Mouse (Mus musculus) lung, embryonic 14.5 days (tissue): ENCODE results near the gene Nf1. TPM values are rescaled to one million over a fixed set of nuclear protein-coding genes. Genes with fewer than 3 reads are reported as not detected.

Source experiments
- ATAC-seq: fragments of 200-750 bp; cut with Nextera tagmentation; 2 replicates; pipeline ENCODE4 v1.8.0; 2017; ENCODE audit warnings: mild to moderate bottlenecking, moderate TSS enrichment, moderate library complexity; ENCODE audit not compliant: insufficient read depth
- DNase-seq: peaks from one replicate; pipeline ENCODE4 v3.0.0-alpha.2; 2015
- H3K27ac ChIP-seq: fragments of 300-500 bp; sonication (generic); 2 replicates; pipeline ENCODE4 v1.5.1; 2014; ENCODE audit warnings: low read depth, mild to moderate bottlenecking, moderate library complexity
- H3K27me3 ChIP-seq: fragments of 300-500 bp; sonication (generic); 2 replicates; pipeline ENCODE4 v1.6.1; 2014; ENCODE audit warnings: low read length, control low read depth; ENCODE audit not compliant: insufficient read depth
- H3K36me3 ChIP-seq: fragments of 300-500 bp; sonication (generic); 2 replicates; pipeline ENCODE4 v1.6.1; 2014; ENCODE audit warnings: control low read depth; ENCODE audit not compliant: insufficient read depth
- H3K4me1 ChIP-seq: fragments of 300-500 bp; sonication (generic); 2 replicates; pipeline ENCODE4 v1.6.1; 2014; ENCODE audit warnings: antibody characterized with exemption, control low read depth; ENCODE audit not compliant: insufficient read depth
- H3K4me2 ChIP-seq: fragments of 300-500 bp; sonication (generic); 2 replicates; pipeline ENCODE4 v1.6.1; 2014; ENCODE audit warnings: mild to moderate bottlenecking
- H3K4me3 ChIP-seq: fragments of 300-500 bp; sonication (generic); 2 replicates; pipeline ENCODE4 v1.5.1; 2014; ENCODE audit warnings: low read depth, low read length
- H3K9ac ChIP-seq: fragments of 300-500 bp; sonication (generic); 2 replicates; pipeline ENCODE4 v1.6.1; 2014
- H3K9me3 ChIP-seq: fragments of 300-500 bp; sonication (generic); 2 replicates; pipeline ENCODE4 v1.6.1; 2016; ENCODE audit warnings: low read depth, low read length, control low read depth
- CTCF ChIP-seq: IDR thresholded peaks from 2 replicates; pipeline ENCODE4 v1.5.1; 2016; ENCODE audit warnings: antibody characterized with exemption, low read depth
- WGBS: fragments of 180-500 bp; shearing (Covaris S2); extraction: QIAGEN DNeasy Blood & Tissue Kit; methylation state at CpG from one replicate; pipeline ENCODE4 v1.1.7; 2014; 5-methylcytosine and 5-hydroxymethylcytosine counted together
- polyA plus RNA-seq: library from polyadenylated mRNA; unstranded; fragments of >200 nt; fragmentation: Nextera tagmentation; extraction: Ambion mirVana; gene quantifications from 2 replicates; pipeline ENCODE4 v1.2.1, GENCODE M21; 2014

Nf1 gene
- polyA plus RNA-seq, 1 experiment from 2014 or later = 12.6 TPM

DNA sequence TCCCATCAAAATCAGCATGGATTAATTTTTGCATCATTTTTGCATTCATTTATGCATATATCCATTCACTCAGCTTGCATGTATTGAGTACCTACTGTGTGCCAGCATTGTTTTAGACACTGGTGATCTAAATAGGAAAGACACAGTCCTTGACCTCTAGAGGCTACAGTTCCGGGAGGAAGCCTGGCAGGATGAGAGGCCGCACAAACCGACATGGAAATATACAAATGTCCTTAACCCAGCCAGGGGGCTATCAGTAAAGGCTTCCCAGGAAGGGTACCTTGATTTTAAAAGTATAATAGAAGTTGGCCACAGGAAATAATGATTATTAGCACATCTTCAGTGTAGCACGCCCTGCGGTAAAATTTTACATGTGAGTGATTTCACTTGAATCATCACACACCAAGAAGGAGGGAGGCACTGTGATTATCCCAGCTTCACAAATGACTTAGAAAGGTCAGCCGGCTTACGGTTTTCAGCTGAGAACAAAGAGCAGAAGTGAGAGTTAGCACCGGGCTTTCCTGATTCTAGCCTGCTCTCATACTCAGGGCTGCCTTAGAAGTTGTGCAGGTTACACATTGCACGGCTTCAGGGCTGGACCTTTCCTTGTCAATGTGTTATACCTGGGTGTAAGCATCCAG lies 31.8 kb upstream of the Nf1 start:
- no peak overlapping the region for H3K4me3 ChIP-seq
- TF ChIP-seq CTCF = no peak
- no peaks in the 10 kb centered on the region for H3K36me3 ChIP-seq
- peak overlapping the region; percentile 8; the same call in 1 of the 2 replicates for H3K4me2 ChIP-seq
- peak overlapping the region; percentile 92 for H3K27ac ChIP-seq
- no peak overlapping the region for H3K9ac ChIP-seq
- H3K9me3 ChIP-seq = no peaks in the 10 kb centered on the region
- DNase-seq = peak; percentile 45
- no peaks in the 10 kb centered on the region for H3K27me3 ChIP-seq
- ATAC-seq = no peak
- peaks cover 15% of the 10 kb centered on the region for H3K4me1 ChIP-seq
- 39% methylated on average over 9 of the region's 9 CpGs for WGBS

DNA sequence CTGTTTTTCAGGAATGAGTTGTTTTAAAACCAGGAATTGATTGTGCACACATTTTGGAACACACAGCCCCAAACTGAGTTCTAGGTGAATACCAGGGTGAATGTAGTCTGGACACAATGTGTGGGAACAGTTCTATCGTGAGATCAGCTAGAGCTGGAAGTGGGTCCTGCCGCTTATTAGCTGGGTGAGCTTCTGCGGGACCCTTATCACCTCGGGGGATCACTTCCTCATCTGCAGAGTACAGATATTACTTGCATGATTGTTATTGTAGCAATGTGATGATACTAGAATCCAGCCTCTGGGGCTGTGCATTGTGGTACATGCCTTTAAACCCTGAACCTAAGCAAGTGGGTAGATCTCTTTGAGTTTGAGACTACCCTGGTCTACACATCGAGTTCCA lies 29.0 kb upstream of the Nf1 start:
- H3K9me3 ChIP-seq = no peaks in the 10 kb centered on the region
- no peak overlapping the region for H3K27ac ChIP-seq
- H3K4me3 ChIP-seq = no peak overlapping the region
- TF ChIP-seq CTCF = no peak
- peaks cover 15% of the 10 kb centered on the region for H3K4me1 ChIP-seq
- DNase-seq (no peak), ATAC-seq (no peak)
- H3K9ac ChIP-seq = no peak overlapping the region
- WGBS = 72% methylated on average over 5 of the region's 5 CpGs
- H3K36me3 ChIP-seq = no peaks in the 10 kb centered on the region
- H3K4me2 ChIP-seq = no peak overlapping the region
- no peaks in the 10 kb centered on the region for H3K27me3 ChIP-seq

DNA sequence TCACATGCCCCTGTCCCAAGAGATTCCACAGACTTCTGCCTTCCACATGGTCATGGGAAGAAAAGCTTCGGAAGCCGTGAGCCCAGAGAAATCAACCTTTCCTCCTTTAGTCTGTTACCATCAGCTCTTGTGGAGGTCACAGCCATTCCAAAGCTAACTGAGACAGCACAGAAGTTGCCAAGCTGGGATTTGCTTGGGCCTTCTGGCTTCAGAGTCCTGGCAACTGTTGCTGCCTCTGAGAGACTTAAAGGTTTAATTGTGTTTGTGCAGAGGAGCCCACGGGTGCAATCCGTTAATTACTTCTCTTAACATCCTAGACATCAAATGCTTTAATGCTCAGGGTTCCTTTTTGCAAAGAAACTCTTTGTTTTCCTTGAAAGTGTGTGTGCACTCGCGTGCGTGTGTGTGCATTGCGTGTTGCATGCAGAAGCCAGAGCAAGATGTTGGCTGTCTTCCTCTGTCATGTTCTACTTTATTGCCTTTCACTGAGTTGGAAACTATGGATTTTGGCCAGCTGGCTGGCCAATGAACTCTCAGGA lies 22.6 kb upstream of the Nf1 start:
- 88% methylated on average over 8 of the region's 8 CpGs for WGBS
- DNase-seq (no peak), ATAC-seq (no peak)
- H3K27ac ChIP-seq = no peak overlapping the region
- H3K27me3 ChIP-seq = no peaks in the 10 kb centered on the region
- no peak overlapping the region for H3K9ac ChIP-seq
- no peak overlapping the region for H3K4me2 ChIP-seq
- no peaks in the 10 kb centered on the region for H3K36me3 ChIP-seq
- H3K4me1 ChIP-seq = no peaks in the 10 kb centered on the region
- no peaks in the 10 kb centered on the region for H3K9me3 ChIP-seq
- H3K4me3 ChIP-seq = no peak overlapping the region
- no peak for TF ChIP-seq CTCF

DNA sequence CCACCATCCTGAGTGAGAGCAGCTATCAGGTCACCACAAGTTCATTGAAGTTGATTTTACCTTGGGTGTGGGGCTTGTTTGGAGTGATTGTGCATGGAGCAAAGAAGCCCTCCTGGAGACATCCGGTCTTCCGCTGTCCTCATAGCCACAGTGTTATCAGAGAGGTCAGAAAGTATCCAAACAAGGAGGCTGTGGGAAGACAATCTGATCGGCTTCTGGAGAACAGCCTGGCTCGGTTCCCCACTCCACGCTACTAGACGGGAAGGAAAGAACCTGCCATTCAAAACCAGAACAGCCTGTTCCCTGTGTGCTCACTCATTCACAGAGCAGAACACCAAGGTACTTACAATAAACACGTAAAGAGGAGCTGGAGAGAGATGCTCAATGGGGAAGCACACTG lies 19.7 kb upstream of the Nf1 start:
- Histone ChIP-seq H3K27ac (no peak overlapping the region), H3K9ac (no peak overlapping the region), H3K36me3 (no peaks in the 10 kb centered on the region), H3K9me3 (no peaks in the 10 kb centered on the region), H3K4me3 (no peak overlapping the region), H3K4me1 (no peaks in the 10 kb centered on the region), H3K27me3 (no peaks in the 10 kb centered on the region), H3K4me2 (no peak overlapping the region)
- TF ChIP-seq CTCF = no peak
- ATAC-seq = no peak
- DNase-seq = no peak
- 17% methylated on average over 7 of the region's 7 CpGs for WGBS

DNA sequence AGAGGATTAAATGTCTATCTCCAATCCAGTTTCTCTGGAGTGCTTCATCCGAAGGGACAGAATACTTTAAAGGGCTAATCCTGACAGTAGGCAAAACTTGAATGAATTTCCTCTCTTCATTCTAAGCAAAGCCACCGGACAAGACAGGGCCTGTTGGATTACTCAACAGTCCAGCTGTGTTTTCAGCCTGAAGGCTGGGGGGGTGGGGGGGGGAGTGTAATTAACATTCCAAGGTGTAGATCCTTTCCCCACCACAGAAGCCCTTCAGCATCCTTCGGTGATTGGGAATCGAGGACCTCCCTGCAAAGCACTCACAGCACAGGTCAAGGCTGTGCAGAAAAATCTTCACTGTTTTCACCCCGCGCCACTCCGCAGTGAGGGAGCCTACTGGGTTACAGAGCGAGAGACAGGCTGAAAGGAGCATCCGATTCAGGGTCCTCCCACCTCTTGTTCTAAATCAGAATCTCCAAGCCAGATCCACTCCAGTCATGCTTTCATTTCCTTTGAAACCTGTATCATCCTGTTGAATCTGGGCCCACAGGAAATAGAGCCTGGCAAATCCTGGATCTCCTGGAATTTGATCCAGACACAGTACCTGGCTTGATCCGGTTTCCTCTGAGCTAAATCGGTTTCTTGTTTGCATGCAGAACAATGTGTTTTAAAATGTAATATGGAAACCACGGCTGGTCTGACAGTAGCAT lies 15.4 kb upstream of the Nf1 start:
- no peak overlapping the region for H3K9ac ChIP-seq
- no peak overlapping the region for H3K27ac ChIP-seq
- H3K27me3 ChIP-seq = no peaks in the 10 kb centered on the region
- no peak for ATAC-seq
- 51% methylated on average over 12 of the region's 12 CpGs for WGBS
- H3K36me3 ChIP-seq = no peaks in the 10 kb centered on the region
- TF ChIP-seq CTCF = no peak
- H3K4me2 ChIP-seq = no peak overlapping the region
- H3K4me1 ChIP-seq = no peaks in the 10 kb centered on the region; the same call in 1 of the 2 replicates
- DNase-seq = peak; percentile 39
- H3K4me3 ChIP-seq = no peak overlapping the region
- H3K9me3 ChIP-seq = no peaks in the 10 kb centered on the region

DNA sequence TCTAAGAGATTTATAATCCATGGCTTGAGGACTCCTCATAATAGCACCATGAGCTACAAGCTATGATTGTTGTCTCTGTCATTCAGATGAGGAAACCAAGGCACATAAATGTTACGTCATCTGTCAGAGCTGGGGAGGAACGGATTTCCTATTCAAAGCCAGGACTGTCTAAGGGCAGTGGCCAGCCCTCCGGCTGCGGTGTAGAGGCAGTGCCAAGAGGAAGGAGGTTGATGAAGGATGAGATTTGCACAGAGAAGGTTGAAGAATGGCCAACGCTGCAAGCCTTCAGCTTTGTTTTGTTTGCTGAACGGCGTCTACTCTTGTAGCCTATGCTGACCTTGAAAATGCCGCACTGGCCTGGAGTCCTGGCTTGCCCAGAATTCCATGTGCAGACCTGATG lies 13.8 kb upstream of the Nf1 start:
- no peak for ATAC-seq
- TF ChIP-seq CTCF = no peak
- DNase-seq = peak; percentile 24

GRCm38 (mm10) chr11:79327106-79327505 lies 12.4 kb upstream of the Nf1 start:
- Histone ChIP-seq H3K36me3 (no peaks in the 10 kb centered on the region), H3K4me3 (no peak overlapping the region), H3K9ac (no peak overlapping the region), H3K4me1 (no peaks in the 10 kb centered on the region; the same call in 1 of the 2 replicates), H3K27me3 (no peaks in the 10 kb centered on the region), H3K4me2 (no peak overlapping the region), H3K9me3 (no peaks in the 10 kb centered on the region), H3K27ac (0 out of 2 replicates have a peak overlapping the region, but pooled peaks have one; percentile 50)
- ATAC-seq = 0 out of 2 replicates have a peak, but pooled peaks have one; percentile 11
- WGBS = 19% methylated on average over 4 of the region's 4 CpGs
- peak; percentile 43 for DNase-seq
- TF ChIP-seq CTCF = no peak

More for the DNA sequence above, 13.8 kb upstream of the Nf1 start:
- Histone ChIP-seq H3K27ac (no peak overlapping the region), H3K4me3 (no peak overlapping the region), H3K36me3 (no peaks in the 10 kb centered on the region), H3K9me3 (no peaks in the 10 kb centered on the region), H3K27me3 (no peaks in the 10 kb centered on the region), H3K4me2 (no peak overlapping the region), H3K4me1 (no peaks in the 10 kb centered on the region; the same call in 1 of the 2 replicates), H3K9ac (no peak overlapping the region)
- 65% methylated on average over 8 of the region's 8 CpGs for WGBS
